8 mouse cellular contexts compared by ENCODE assay signal in genomic region chr1:119997644-119998043, GRCm38 (mm10). TPM values are rescaled to one million over a fixed set of nuclear protein-coding genes. Genes with fewer than 3 reads are reported as not detected.
DNase-seq lines count a peak whose midpoint lies in the region; ATAC-seq lines count a peak whose summit lies in the region.

No protein-coding gene starts in this region.

- no peak for DNase-seq in heart, postnatal 36 days
- peak; percentile 38 for DNase-seq in embryonic facial prominence, embryonic 11.5 days (ENCODE audit: low spot score)
- DNase-seq in kidney, adult 18-20 months, result peak; percentile 64
- DNase-seq in testis, postnatal 10 days (ENCODE audit: low spot score), result peak; percentile 74
- DNase-seq in spleen, postnatal 36 days (ENCODE audit: low spot score in 2 of 2), result no peak
- no peak for DNase-seq in cerebellum, adult 9-10 months

- intact Hi-C loops in heart, postnatal 36 days (cut with DNase I), result no loop called here

- H3K4me1 ChIP-seq in heart, embryonic 12.5 days (replicated peaks), result no peaks in the 10 kb centered on the region; the same call in 1 of the 2 replicates
- no peaks in the 10 kb centered on the region for H3K4me1 ChIP-seq in embryonic facial prominence, embryonic 11.5 days (ENCODE audit: control insufficient read depth, insufficient read depth, low read length)
- peaks cover 4% of the 10 kb centered on the region for H3K4me1 ChIP-seq in lung, embryonic 16.5 days (replicated peaks; ENCODE audit: control insufficient read depth, insufficient read depth, low read length)

- peak overlapping the region; percentile 52 for H3K4me3 ChIP-seq in heart, embryonic 12.5 days
- H3K4me3 ChIP-seq in embryonic facial prominence, embryonic 11.5 days (ENCODE audit: low read depth, low read length), result peak overlapping the region; percentile 34
- H3K4me3 ChIP-seq in lung, embryonic 16.5 days (ENCODE audit: low read length), result peak overlapping the region; percentile 58

- H3K9me3 ChIP-seq in heart, embryonic 12.5 days (replicated peaks), result peaks cover 3% of the 10 kb centered on the region; the same call in 1 of the 2 replicates
- H3K9me3 ChIP-seq in embryonic facial prominence, embryonic 11.5 days (replicated peaks; ENCODE audit: control insufficient read depth, low read length), result no peaks in the 10 kb centered on the region
- no peaks in the 10 kb centered on the region for H3K9me3 ChIP-seq in lung, embryonic 16.5 days (ENCODE audit: control insufficient read depth, low read length)

- H3K27me3 ChIP-seq in heart, embryonic 12.5 days (replicated peaks), result no peaks in the 10 kb centered on the region
- H3K27me3 ChIP-seq in embryonic facial prominence, embryonic 11.5 days (ENCODE audit: control insufficient read depth, insufficient read depth, low read length), result no peaks in the 10 kb centered on the region
- no peaks in the 10 kb centered on the region for H3K27me3 ChIP-seq in lung, embryonic 16.5 days (ENCODE audit: control insufficient read depth, insufficient read depth, low read depth, low read length)

- no peaks in the 10 kb centered on the region for H3K36me3 ChIP-seq in heart, embryonic 12.5 days
- H3K36me3 ChIP-seq in embryonic facial prominence, embryonic 11.5 days (replicated peaks; ENCODE audit: control insufficient read depth, insufficient read depth, low read depth, low read length), result no peaks in the 10 kb centered on the region
- no peaks in the 10 kb centered on the region for H3K36me3 ChIP-seq in lung, embryonic 16.5 days (ENCODE audit: control insufficient read depth, insufficient read depth, low read length)

- no peak overlapping the region for H3K27ac ChIP-seq in heart, embryonic 12.5 days (ENCODE audit: poor library complexity, severe bottlenecking)
- H3K27ac ChIP-seq in embryonic facial prominence, embryonic 11.5 days (replicated peaks; ENCODE audit: low read depth, low read length), result no peak overlapping the region
- H3K27ac ChIP-seq in lung, embryonic 16.5 days (ENCODE audit: low read length), result no peak overlapping the region

- peak overlapping the region; percentile 82 for H3K4me2 ChIP-seq in heart, embryonic 12.5 days
- peak overlapping the region; percentile 60 for H3K4me2 ChIP-seq in embryonic facial prominence, embryonic 11.5 days (ENCODE audit: low read depth, low read length)
- peak overlapping the region; percentile 88 for H3K4me2 ChIP-seq in lung, embryonic 16.5 days (ENCODE audit: low read depth, low read length)

- no peak overlapping the region for H3K9ac ChIP-seq in heart, embryonic 12.5 days
- no peak overlapping the region for H3K9ac ChIP-seq in embryonic facial prominence, embryonic 11.5 days (replicated peaks; ENCODE audit: low read length)
- no peak overlapping the region for H3K9ac ChIP-seq in lung, embryonic 16.5 days (ENCODE audit: low read length)

- no peak; the same call in 1 of the 2 replicates for ATAC-seq in heart, embryonic 12.5 days (ENCODE audit: insufficient number of reproducible peaks, low FRiP score)
- no peak for ATAC-seq in embryonic facial prominence, embryonic 11.5 days (replicated peaks; ENCODE audit: insufficient number of reproducible peaks, low FRiP score, low TSS enrichment, low read depth)
- ATAC-seq in lung, embryonic 16.5 days (ENCODE audit: low read depth), result peak; percentile 19; the same call in 1 of the 2 replicates

- WGBS in heart, embryonic 12.5 days, result 27% methylated on average over 5 of the region's 5 CpGs
- WGBS in embryonic facial prominence, embryonic 11.5 days, result 31% methylated on average over 5 of the region's 5 CpGs
- WGBS in lung, embryonic 16.5 days, result 17% methylated on average over 5 of the region's 5 CpGs

RNA-seq across cellular contexts. Expression of gene Cfap221, which starts 0.6 kb away (rescaled TPM):
- polyA plus RNA-seq in heart, embryonic 12.5 days (2016; fragmentation: Nextera tagmentation; extraction: Ambion mirVana), result not detected in 2 replicates
- total RNA-seq in heart, postnatal 36 days (2021), result not detected
- polyA plus RNA-seq in embryonic facial prominence, embryonic 11.5 days (2014; fragmentation: Nextera tagmentation; extraction: Ambion mirVana), result 0.74 TPM in 1 of 2 replicates, not detected in the other
- 1.0 and 1.1 TPM in 2 replicates for polyA plus RNA-seq in lung, embryonic 16.5 days (2015; fragmentation: Nextera tagmentation; extraction: Ambion mirVana)

RNA-seq across cellular contexts. Expression of gene Sctr, which starts 9.1 kb away (rescaled TPM):
- 0.09 and 0.17 TPM in 2 replicates for polyA plus RNA-seq in heart, embryonic 12.5 days (2016; fragmentation: Nextera tagmentation; extraction: Ambion mirVana)
- not detected for total RNA-seq in heart, postnatal 36 days (2021)
- not detected in 2 replicates for polyA plus RNA-seq in embryonic facial prominence, embryonic 11.5 days (2014; fragmentation: Nextera tagmentation; extraction: Ambion mirVana)
- polyA plus RNA-seq in lung, embryonic 16.5 days (2015; fragmentation: Nextera tagmentation; extraction: Ambion mirVana), result 0.16 TPM in 1 of 2 replicates, not detected in the other

Comparison
In these comparisons a context has a peak if more than half of its experiments do, and no peak if none do; other contexts are left out.
1. DNase-seq: peak in embryonic facial prominence, embryonic 11.5 days (single experiment), kidney, adult 18-20 months (single experiment) and testis, postnatal 10 days (single experiment); none in heart, postnatal 36 days (0 of 2), spleen, postnatal 36 days (0 of 2) and cerebellum, adult 9-10 months (single experiment).
2. Peak in every context shown above with its lines, with median percentiles within 50 percentile points of each other: H3K4me2 ChIP-seq and H3K4me3 ChIP-seq.